Mouse (Mus musculus) MEL (cell line): ENCODE results near the gene Comtd1. TPM values are rescaled to one million over a fixed set of nuclear protein-coding genes. Genes with fewer than 3 reads are reported as not detected.

Experiments
- DNase-seq: peaks from one replicate; pipeline ENCODE4 v3.0.0; 2011; ENCODE audit warnings: low read depth, low spot score
- H3K27ac ChIP-seq: 2 replicates; pipeline ENCODE4 v1.5.1; 2012; ENCODE audit warnings: low read depth, mild to moderate bottlenecking, control low read depth, low read length, moderate library complexity; ENCODE audit not compliant: control insufficient read depth
- H3K27me3 ChIP-seq, 2 experiments: fragments of 150-350 bp in 1 of 2; sonication (generic) in 1 of 2; 2 replicates each; pipeline ENCODE4 v1.6.1; 2012; ENCODE audit warnings: low read length in 2 of 2, mild to moderate bottlenecking in 2 of 2, improper control_type of control experiment in 1 of 2, moderate library complexity in 1 of 2; ENCODE audit not compliant: insufficient read depth in 2 of 2, control insufficient read depth in 1 of 2
- H3K36me3 ChIP-seq, 2 experiments: 2 replicates each; pipeline ENCODE4 v1.6.1; 2012 to 2014; ENCODE audit warnings: low read length in 2 of 2, improper control_type of control experiment in 1 of 2, inconsistent platforms in 1 of 2, mild to moderate bottlenecking in 1 of 2; ENCODE audit not compliant: insufficient read depth in 2 of 2, control insufficient read depth in 1 of 2
- H3K4me1 ChIP-seq, 2 experiments: fragments of 150-350 bp in 1 of 2; sonication (generic) in 1 of 2; 2 replicates each; pipeline ENCODE4 v1.6.1; 2012; ENCODE audit warnings: low read length in 2 of 2, improper control_type of control experiment in 1 of 2, mild to moderate bottlenecking in 1 of 2; ENCODE audit not compliant: insufficient read depth in 2 of 2, control insufficient read depth in 1 of 2
- H3K4me3 ChIP-seq, 2 experiments: fragments of 150-350 bp in 1 of 2; sonication (generic) in 1 of 2; 2 replicates each; pipeline ENCODE4 v1.5.1; 2012; ENCODE audit warnings: low read depth in 2 of 2, low read length in 2 of 2, mild to moderate bottlenecking in 2 of 2, moderate library complexity in 2 of 2, control low read depth in 1 of 2, improper control_type of control experiment in 1 of 2; ENCODE audit not compliant: control insufficient read depth in 1 of 2, insufficient read depth in 1 of 2
- H3K79me2 ChIP-seq: 2 replicates; pipeline ENCODE4 v1.6.1; 2012; ENCODE audit warnings: mild to moderate bottlenecking, low read length, moderate library complexity; ENCODE audit not compliant: control insufficient read depth, poor library complexity, insufficient read depth
- H3K9ac ChIP-seq: 2 replicates; pipeline ENCODE4 v1.6.1; 2012; ENCODE audit warnings: low read depth, mild to moderate bottlenecking, control low read depth, low read length, moderate library complexity; ENCODE audit not compliant: control insufficient read depth, poor library complexity, severe bottlenecking
- H3K9me3 ChIP-seq: fragments of 150-350 bp; sonication (generic); replicated peaks from 2 replicates; pipeline ENCODE4 v1.6.1; 2012; ENCODE audit warnings: mild to moderate bottlenecking, low read length, improper control_type of control experiment, moderate library complexity; ENCODE audit not compliant: insufficient read depth
- BHLHE40 ChIP-seq: IDR thresholded peaks from 2 replicates; pipeline ENCODE4 v1.6.1; 2012; ENCODE audit warnings: low read depth, mild to moderate bottlenecking, inconsistent platforms, low read length, improper control_type of control experiment, borderline replicate concordance
- CHD1 ChIP-seq: IDR thresholded peaks from 2 replicates; pipeline ENCODE4 v1.6.1; 2012; ENCODE audit warnings: low read depth, mild to moderate bottlenecking, inconsistent platforms, low read length, improper control_type of control experiment
- CTCF ChIP-seq, 3 experiments: IDR thresholded peaks in 2 of 3; conservative IDR thresholded peaks in 1 of 3; 2 replicates each; pipeline ENCODE4 v1.5.1; 2011 to 2012; ENCODE audit warnings: low read length in 3 of 3, low read depth in 2 of 3, mild to moderate bottlenecking in 2 of 3, improper control_type of control experiment in 1 of 3, inconsistent platforms in 1 of 3, mixed read lengths in 1 of 3, moderate library complexity in 1 of 3; ENCODE audit not compliant: control insufficient read depth in 1 of 3, insufficient read depth in 1 of 3, poor library complexity in 1 of 3, severe bottlenecking in 1 of 3
- E2F4 ChIP-seq: IDR thresholded peaks from 2 replicates; pipeline ENCODE4 v1.6.1; 2011; ENCODE audit warnings: low read depth, low read length, improper control_type of control experiment, borderline replicate concordance
- ETS1 ChIP-seq: IDR thresholded peaks from 2 replicates; pipeline ENCODE4 v1.6.1; 2012; ENCODE audit warnings: low read depth, mild to moderate bottlenecking, inconsistent platforms, low read length, improper control_type of control experiment, moderate library complexity
- GABPA ChIP-seq: IDR thresholded peaks from 2 replicates; pipeline ENCODE4 v1.6.1; 2012; ENCODE audit warnings: low read depth, mild to moderate bottlenecking, inconsistent platforms, low read length, improper control_type of control experiment, moderate library complexity
- HCFC1 ChIP-seq: IDR thresholded peaks from 2 replicates; pipeline ENCODE4 v1.6.1; 2012; ENCODE audit warnings: low read depth, mild to moderate bottlenecking, inconsistent platforms, low read length, improper control_type of control experiment, moderate library complexity
- KAT2A ChIP-seq: conservative IDR thresholded peaks from 2 replicates; pipeline ENCODE4 v1.6.1; 2012; ENCODE audit warnings: low read depth, low read length, improper control_type of control experiment, inconsistent platforms
- MAX ChIP-seq: IDR thresholded peaks from 2 replicates; pipeline ENCODE4 v1.6.1; 2011; ENCODE audit warnings: low read length, improper control_type of control experiment
- MAZ ChIP-seq: IDR thresholded peaks from 2 replicates; pipeline ENCODE4 v1.6.1; 2012; ENCODE audit warnings: low read depth, mild to moderate bottlenecking, inconsistent platforms, low read length, improper control_type of control experiment
- MEF2A ChIP-seq: IDR thresholded peaks from 2 replicates; pipeline ENCODE4 v1.6.1; 2014; ENCODE audit warnings: low read depth, mild to moderate bottlenecking, inconsistent platforms, low read length, improper control_type of control experiment; ENCODE audit not compliant: poor library complexity, insufficient replicate concordance, severe bottlenecking; ENCODE audit errors: extremely low read depth
- MXI1 ChIP-seq: IDR thresholded peaks from 2 replicates; pipeline ENCODE4 v1.6.1; 2011; ENCODE audit warnings: mild to moderate bottlenecking, low read depth, low read length, improper control_type of control experiment
- MYC ChIP-seq: IDR thresholded peaks from 2 replicates; pipeline ENCODE4 v1.6.1; 2011; ENCODE audit warnings: low read depth, mild to moderate bottlenecking, low read length, improper control_type of control experiment, moderate library complexity
- NELFE ChIP-seq: IDR thresholded peaks from 2 replicates; pipeline ENCODE4 v1.6.1; 2011; ENCODE audit warnings: low read depth, low read length, improper control_type of control experiment
- NRF1 ChIP-seq: IDR thresholded peaks from 2 replicates; pipeline ENCODE4 v1.6.1; 2014; ENCODE audit warnings: low read depth, mild to moderate bottlenecking, inconsistent platforms, low read length, improper control_type of control experiment, moderate library complexity; ENCODE audit not compliant: poor library complexity, insufficient read depth, severe bottlenecking
- POLR2A ChIP-seq, 2 experiments: IDR thresholded peaks; 2 replicates each; pipeline ENCODE4 v1.6.1; 2011 to 2012; ENCODE audit warnings: low read length in 2 of 2, mild to moderate bottlenecking in 2 of 2, control low read depth in 1 of 2, improper control_type of control experiment in 1 of 2, low read depth in 1 of 2, moderate library complexity in 1 of 2; ENCODE audit not compliant: control insufficient read depth in 1 of 2, insufficient read depth in 1 of 2, poor library complexity in 1 of 2
- POLR2AphosphoS2 ChIP-seq: IDR thresholded peaks from 2 replicates; pipeline ENCODE4 v1.6.1; 2011; ENCODE audit warnings: low read length, improper control_type of control experiment
- RCOR1 ChIP-seq: IDR thresholded peaks from 2 replicates; pipeline ENCODE4 v1.6.1; 2012; ENCODE audit warnings: low read depth, mild to moderate bottlenecking, inconsistent platforms, low read length, improper control_type of control experiment
- SIN3A ChIP-seq: IDR thresholded peaks from 2 replicates; pipeline ENCODE4 v1.6.1; 2012; ENCODE audit warnings: low read length, improper control_type of control experiment, inconsistent platforms
- SMC3 ChIP-seq: IDR thresholded peaks from 2 replicates; pipeline ENCODE4 v1.6.1; 2011; ENCODE audit warnings: low read depth, low read length, improper control_type of control experiment
- TBP ChIP-seq: IDR thresholded peaks from 2 replicates; pipeline ENCODE4 v1.8.0; 2011; ENCODE audit warnings: low read depth, low read length, improper control_type of control experiment
- TCF12 ChIP-seq: IDR thresholded peaks from 2 replicates; pipeline ENCODE4 v1.6.1; 2014; ENCODE audit warnings: low read depth, mild to moderate bottlenecking, inconsistent platforms, low read length, improper control_type of control experiment, moderate library complexity
- USF1 ChIP-seq: IDR thresholded peaks from 2 replicates; pipeline ENCODE4 v1.6.1; 2014; ENCODE audit warnings: low read depth, mild to moderate bottlenecking, inconsistent platforms, low read length, improper control_type of control experiment, moderate library complexity
- USF2 ChIP-seq, 2 experiments: IDR thresholded peaks; 2 replicates each; pipeline ENCODE4 v1.6.1; 2011 to 2012; ENCODE audit warnings: improper control_type of control experiment in 2 of 2, low read length in 2 of 2, borderline replicate concordance in 1 of 2, inconsistent platforms in 1 of 2, low read depth in 1 of 2, mild to moderate bottlenecking in 1 of 2; ENCODE audit not compliant: insufficient read depth in 1 of 2
- ZC3H11A ChIP-seq: IDR thresholded peaks from 2 replicates; pipeline ENCODE4 v1.6.1; 2012; ENCODE audit warnings: low read depth, mild to moderate bottlenecking, inconsistent platforms, low read length, improper control_type of control experiment
- ZMIZ1 ChIP-seq: IDR thresholded peaks from 2 replicates; pipeline ENCODE4 v1.6.1; 2012; ENCODE audit warnings: low read depth, mild to moderate bottlenecking, inconsistent platforms, low read length, improper control_type of control experiment, moderate library complexity
- polyA plus RNA-seq, 2 experiments: library from polyadenylated mRNA; stranded (reverse) in 1 of 2; unstranded in 1 of 2; fragments of >175 nt in 1 of 2; fragments of >200 nt in 1 of 2; gene quantifications; 2 replicates each; pipeline versions ENCODE4 v1.2.1 to v1.2.4; 2012; ENCODE audit warnings: low replicate concordance in 2 of 2, low read depth in 1 of 2; ENCODE audit not compliant: insufficient read length in 2 of 2, insufficient read depth in 1 of 2, missing spikeins in 1 of 2
- total RNA-seq: library from RNA; depleted of rRNA; stranded (reverse); fragments of 300-350 nt; gene quantifications from 2 replicates; pipeline ENCODE4 v1.2.3, GENCODE M21; 2012

Gene Comtd1
- total and polyA plus RNA-seq, 3 experiments, result 35.7 to 36.4 TPM; not detected in 1

- Histone ChIP-seq H3K27ac (peak overlapping the region; percentile 90), H3K9me3 (no peaks in the 10 kb centered on the region), H3K79me2 (peaks cover 42% of the 10 kb centered on the region), H3K36me3 (peaks cover 23 to 35% of the 10 kb centered on the region in 2 experiments), H3K4me1 (peaks cover 10 to 19% of the 10 kb centered on the region in 2 experiments), H3K4me3 (peak overlapping the region; percentile 95 to 99), H3K9ac (peak overlapping the region; percentile 92), H3K27me3 (no peaks in the 10 kb centered on the region)
- TF ChIP-seq SMC3, result no peak
- peak; percentile 99 for TF ChIP-seq MAX
- TF ChIP-seq TCF12, result no peak
- no peak; a peak in 1 of 6 replicates for TF ChIP-seq CTCF (IDR thresholded peaks at IDR 0.05 in 2 of 3, conservative IDR thresholded peaks at IDR 0.05 in 1 of 3; ENCODE audit: control insufficient read depth in 1 of 3, insufficient read depth in 1 of 3, low read depth in 2 of 3, low read length in 3 of 3, poor library complexity in 1 of 3, severe bottlenecking in 1 of 3)
- no peak for TF ChIP-seq MEF2A
- TF ChIP-seq HCFC1, result peak; percentile 87
- no peak for TF ChIP-seq ZC3H11A
- TF ChIP-seq NRF1, result peak; percentile 63
- no peak for TF ChIP-seq CHD1
- peak; percentile 67 to 96 for TF ChIP-seq POLR2A (IDR thresholded peaks at IDR 0.05; ENCODE audit: control insufficient read depth in 1 of 2, insufficient read depth in 1 of 2, low read depth in 1 of 2, low read length in 2 of 2, poor library complexity in 1 of 2)
- peak; percentile 97 for TF ChIP-seq USF1
- TF ChIP-seq POLR2AphosphoS2, result peak; percentile 91
- TF ChIP-seq TBP, result peak; percentile 68; the same call in 1 of the 2 replicates
- no peak for TF ChIP-seq E2F4
- TF ChIP-seq KAT2A, result peak; percentile 38; the same call in 1 of the 2 replicates
- TF ChIP-seq RCOR1, result no peak
- TF ChIP-seq BHLHE40, result peak; percentile 95
- TF ChIP-seq MYC, result peak; percentile 75; the same call in 1 of the 2 replicates
- TF ChIP-seq USF2 (IDR thresholded peaks at IDR 0.05; ENCODE audit: borderline replicate concordance in 1 of 2, insufficient read depth in 1 of 2, low read depth in 1 of 2, low read length in 2 of 2), result peak; percentile 56 to 84; a peak in 3 of 4 replicates
- TF ChIP-seq MXI1, result peak; percentile 69
- peak; percentile 64 for TF ChIP-seq SIN3A
- no peak for TF ChIP-seq GABPA
- TF ChIP-seq MAZ, result no peak; the same call in 1 of the 2 replicates
- TF ChIP-seq ZMIZ1, result peak; percentile 80; the same call in 1 of the 2 replicates
- TF ChIP-seq NELFE, result peak; percentile 80
- peak; percentile 30; the same call in 1 of the 2 replicates for TF ChIP-seq ETS1
- peak; percentile 97 for DNase-seq
Measured at GRCm38 (mm10) chr14:21830876-21831767, 17.7 kb downstream of the Comtd1 start.
